Mouse (Mus musculus) left cerebral cortex, adult 9 months (tissue): Measurements from ENCODE around the gene Yipf7.

ENCODE experiments used
- DNase-seq, 2 experiments: peaks; one replicate each; pipeline ENCODE4 v3.0.0; 2022; ENCODE audit warnings: low spot score in 2 of 2

Yipf7 gene

GRCm38 (mm10) chr5:69542489-69542888 lies at the start of gene Yipf7:
Yipf7 (minus strand) TSS chr5:69542648.
- DNase-seq: peak in 1 of 2 experiments; percentile 38

DNA sequence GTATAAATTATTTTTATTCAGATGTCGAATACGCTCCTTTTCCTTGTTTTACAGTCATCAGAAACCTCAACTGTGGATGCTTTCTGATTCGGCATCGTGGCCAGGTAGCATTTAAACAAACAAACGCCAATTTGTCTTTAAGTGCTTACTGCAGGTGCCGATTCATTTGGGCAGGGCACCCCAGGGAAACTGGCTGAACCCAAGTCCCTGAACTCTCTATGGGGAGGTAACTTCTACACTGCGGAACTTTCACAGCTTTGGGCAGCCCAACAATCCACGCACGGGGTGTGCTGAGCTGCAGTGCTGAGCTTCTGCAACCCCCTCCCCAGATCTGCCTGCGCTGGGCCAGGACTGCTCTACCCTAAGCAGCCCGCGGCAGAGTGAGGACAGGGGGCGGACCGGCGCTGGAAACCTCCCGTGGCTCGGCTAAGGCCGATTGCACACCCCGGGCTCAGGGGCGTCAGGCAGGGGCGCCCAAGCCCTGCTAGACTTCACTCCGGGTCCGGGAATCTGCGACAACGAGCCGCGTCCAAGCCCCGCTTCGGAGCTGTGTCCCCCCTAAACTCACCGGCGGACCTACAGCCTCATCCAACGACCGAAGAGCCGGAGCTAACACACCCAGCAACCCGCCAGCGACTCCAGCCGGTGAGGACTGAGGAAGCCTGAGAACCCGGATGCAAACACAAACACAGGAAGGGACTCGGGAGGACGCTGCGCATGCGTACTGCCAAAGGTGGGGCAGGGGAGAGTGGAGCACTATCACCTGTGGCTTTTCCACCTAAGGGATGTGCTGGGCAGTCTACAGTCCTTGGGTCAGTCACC lies 49.4 kb upstream of the Yipf7 start, which contains the start of gene Gnpda2:
TSS of gene Gnpda2 (minus strand) at position 701 of the 822 bp plus-strand sequence.
- peak; percentile 39 to 87 for DNase-seq

DNA sequence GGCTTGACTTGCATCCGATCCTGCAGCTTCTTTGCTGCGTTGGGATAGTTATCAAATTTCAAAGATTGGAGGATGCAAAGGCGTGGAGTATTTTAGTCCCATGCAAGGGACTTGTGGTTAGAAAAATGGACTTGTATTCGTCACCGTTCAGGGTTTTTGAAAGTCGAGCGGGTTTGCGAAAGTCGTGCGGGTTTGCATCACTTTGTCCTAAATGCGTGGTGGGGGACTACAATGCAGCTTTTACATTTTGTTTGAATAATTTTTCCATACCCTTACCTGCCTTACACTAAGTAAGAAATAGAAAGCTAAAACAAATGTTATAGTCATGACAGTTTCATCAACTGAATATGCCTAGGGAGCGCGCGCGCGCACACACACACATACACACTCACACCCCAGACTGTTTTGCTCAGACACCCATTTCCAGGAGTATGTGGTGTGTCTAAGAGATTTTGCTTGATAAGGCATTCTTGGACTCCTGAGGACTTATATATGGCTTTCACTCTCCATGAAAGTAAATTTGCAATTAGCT lies 15.0 kb upstream of the Yipf7 start:
- no peak for DNase-seq

- DNase-seq: peak; percentile 83 to 96
Measured at GRCm38 (mm10) chr5:69556628-69557403, 14.4 kb upstream of the Yipf7 start, which contains the start of gene Guf1. Guf1 (plus strand) TSS chr5:69556923.

DNA sequence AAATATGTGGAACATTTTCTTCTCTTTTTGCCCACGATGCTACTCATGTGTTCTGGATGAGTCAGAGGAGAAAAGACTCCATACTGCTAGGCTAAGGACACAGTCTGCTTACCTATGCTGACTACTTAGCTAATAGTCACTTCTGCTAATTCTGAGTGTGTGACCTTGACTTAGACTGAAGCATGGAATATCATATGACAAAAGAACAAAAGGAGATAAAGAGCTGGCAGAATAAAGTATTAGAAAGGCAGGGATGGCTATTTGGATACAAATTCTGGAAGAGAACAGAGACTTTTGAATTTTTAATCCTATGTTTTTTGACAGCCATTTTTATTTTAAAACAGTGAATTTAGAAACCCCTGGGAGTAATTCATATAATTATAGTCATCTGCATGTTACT lies 768 bp downstream of the Yipf7 start:
- DNase-seq: no peak

DNA sequence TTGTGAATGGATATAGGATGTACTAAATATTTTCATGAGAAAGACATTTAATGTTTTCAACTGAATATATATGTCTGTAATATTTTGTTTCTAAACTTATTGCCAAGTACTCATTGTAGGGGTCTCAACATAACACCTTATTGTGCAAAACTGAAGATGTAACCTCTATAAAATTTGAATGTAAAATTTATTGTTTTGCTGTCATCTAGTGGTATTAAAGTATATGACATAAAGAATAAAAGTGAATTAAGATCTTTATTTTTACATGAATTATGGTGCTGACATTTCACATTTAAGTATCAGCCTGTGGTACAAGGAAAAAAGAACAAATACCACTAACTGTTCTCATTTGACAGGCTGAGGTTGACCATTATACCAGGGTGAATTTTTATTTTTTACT lies 18.5 kb downstream of the Yipf7 start:
- no peak for DNase-seq

- DNase-seq: no peak
Measured at GRCm38 (mm10) chr5:69522064-69522463, 20.4 kb downstream of the Yipf7 start.

GRCm38 (mm10) chr5:69520661-69521278 lies 21.7 kb downstream of the Yipf7 start:
- peak in 1 of 2 experiments; percentile 64 for DNase-seq

DNA sequence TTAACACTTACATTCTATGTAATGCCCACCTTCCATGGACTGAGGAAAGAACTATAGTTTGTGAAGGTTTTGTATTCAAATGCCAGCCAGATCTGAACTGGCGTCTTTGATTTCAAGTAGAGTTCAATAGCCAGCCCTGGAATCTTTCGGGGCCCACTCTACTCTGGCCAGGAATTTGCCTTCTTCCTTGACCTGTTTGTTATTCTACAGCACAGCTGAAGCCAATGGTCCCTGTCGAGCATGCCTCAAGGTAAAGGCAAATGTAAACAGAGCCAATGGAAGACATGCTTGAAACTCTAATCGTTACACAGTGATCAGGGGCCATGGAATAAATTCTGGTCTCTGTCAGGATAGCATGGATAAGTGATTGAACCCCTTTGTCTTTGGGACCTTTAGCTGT lies 30.2 kb downstream of the Yipf7 start:
- no peak for DNase-seq

GRCm38 (mm10) chr5:69511631-69512030 lies 30.8 kb downstream of the Yipf7 start:
- no peak for DNase-seq

DNA sequence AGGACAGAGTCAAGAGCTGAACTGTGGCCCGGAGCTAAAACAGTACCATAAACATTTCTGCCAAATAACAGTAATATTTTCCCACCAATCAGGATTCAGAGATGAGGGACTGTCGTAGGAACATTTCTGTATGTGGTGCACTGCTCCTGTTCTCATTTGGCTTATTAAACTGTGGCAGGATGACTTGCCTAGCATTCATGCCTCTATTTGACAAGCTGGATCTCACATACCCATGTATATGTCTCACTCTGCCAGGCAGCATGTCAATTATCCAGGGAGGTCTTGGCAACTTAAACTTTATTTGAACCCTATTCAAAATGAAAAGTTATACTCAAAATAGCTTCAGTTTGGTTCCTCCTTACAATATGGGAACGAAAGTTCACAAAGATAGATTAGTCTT lies 35.4 kb downstream of the Yipf7 start:
- DNase-seq: peak in 1 of 2 experiments; percentile 13

DNA sequence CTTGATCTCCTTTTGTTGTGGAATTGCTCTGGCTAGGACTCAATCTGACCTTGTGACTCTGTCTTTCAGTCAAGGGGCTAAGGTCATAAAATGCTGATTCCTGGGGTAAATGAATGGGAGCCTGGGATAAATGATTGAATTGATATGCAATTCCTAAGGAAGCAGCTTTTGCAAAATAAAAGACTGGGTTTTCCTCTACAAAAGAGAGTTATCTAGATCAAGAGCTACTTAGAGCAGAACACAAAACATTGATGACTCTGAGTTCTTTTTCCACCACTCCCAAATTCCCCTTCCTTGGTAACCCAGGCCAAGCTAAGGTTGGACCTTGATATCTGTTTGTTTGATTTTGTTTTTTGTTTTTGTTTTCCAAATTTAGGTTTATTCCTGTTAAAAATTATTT lies 53.4 kb downstream of the Yipf7 start:
- no peak for DNase-seq

DNA sequence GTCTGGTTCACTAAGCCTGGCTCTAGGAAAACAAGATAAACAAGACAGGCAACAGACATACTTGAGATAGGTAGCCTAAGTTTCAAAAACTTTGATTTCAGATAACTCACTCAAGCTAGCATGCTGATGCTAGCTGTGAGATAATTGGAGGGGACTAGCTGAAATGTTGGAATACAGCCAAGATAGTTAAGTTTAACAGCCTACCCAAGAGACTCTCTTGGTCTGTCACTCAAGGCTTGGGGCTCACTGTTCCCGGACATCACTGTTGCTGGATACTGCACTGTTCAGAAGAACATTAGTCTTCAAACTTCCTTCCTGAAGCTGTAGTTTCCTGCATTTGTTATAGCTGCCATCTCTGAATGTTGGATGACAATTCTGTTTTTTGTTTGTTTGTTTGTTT lies 74.9 kb downstream of the Yipf7 start:
- no peak for DNase-seq
